Mouse (Mus musculus) limb, embryonic 14.5 days (tissue): ENCODE measurements around the gene Sult1c2. TPM values are rescaled to one million over a fixed set of nuclear protein-coding genes. Genes with fewer than 3 reads are reported as not detected.

ENCODE experiments used
- ATAC-seq: fragments of 200-750 bp; cut with Nextera tagmentation; 2 replicates; pipeline ENCODE4 v1.8.0; 2017; ENCODE audit warnings: low read depth, moderate number of reproducible peaks, moderate TSS enrichment; ENCODE audit not compliant: low FRiP score
- DNase-seq: peaks from one replicate; pipeline ENCODE4 v3.0.0-alpha.2; 2015; ENCODE audit warnings: low spot score
- H3K27ac ChIP-seq: fragments of 300-500 bp; sonication (generic); replicated peaks from 2 replicates; pipeline ENCODE4 v1.5.1; 2014; ENCODE audit warnings: low read depth, mild to moderate bottlenecking, low read length, moderate library complexity, mixed read lengths
- H3K27me3 ChIP-seq: fragments of 300-500 bp; sonication (generic); 2 replicates; pipeline ENCODE4 v1.6.1; 2014; ENCODE audit warnings: low read length, mixed read lengths; ENCODE audit not compliant: control insufficient read depth, insufficient read depth
- H3K36me3 ChIP-seq: fragments of 300-500 bp; sonication (generic); 2 replicates; pipeline ENCODE4 v1.6.1; 2014; ENCODE audit warnings: mild to moderate bottlenecking, low read length, moderate library complexity, mixed read lengths; ENCODE audit not compliant: control insufficient read depth, insufficient read depth
- H3K4me1 ChIP-seq: fragments of 300-500 bp; sonication (generic); 2 replicates; pipeline ENCODE4 v1.6.1; 2014; ENCODE audit warnings: antibody characterized with exemption, low read length, mixed read lengths; ENCODE audit not compliant: control insufficient read depth, insufficient read depth
- H3K4me2 ChIP-seq: fragments of 300-500 bp; sonication (generic); replicated peaks from 2 replicates; pipeline ENCODE4 v1.6.1; 2014; ENCODE audit warnings: low read depth, mild to moderate bottlenecking, low read length, moderate library complexity; ENCODE audit not compliant: severe bottlenecking
- H3K4me3 ChIP-seq: fragments of 300-500 bp; sonication (generic); replicated peaks from 2 replicates; pipeline ENCODE4 v1.5.1; 2014; ENCODE audit warnings: low read length
- H3K9ac ChIP-seq: fragments of 300-500 bp; sonication (generic); 2 replicates; pipeline ENCODE4 v1.6.1; 2014; ENCODE audit warnings: mild to moderate bottlenecking, low read depth, low read length, moderate library complexity; ENCODE audit not compliant: severe bottlenecking
- H3K9me3 ChIP-seq: fragments of 300-500 bp; sonication (generic); 2 replicates; pipeline ENCODE4 v1.6.1; 2016; ENCODE audit warnings: low read length; ENCODE audit not compliant: control insufficient read depth
- POLR2A ChIP-seq: fragments of 200-500 bp; IDR thresholded peaks from 2 replicates; pipeline ENCODE4 v1.8.0; 2012; ENCODE audit warnings: inconsistent platforms, mild to moderate bottlenecking, moderate library complexity, borderline replicate concordance; ENCODE audit not compliant: insufficient read depth, insufficient read length; ENCODE audit errors: extremely low read depth
- whole genome bisulfite sequencing: fragments of 180-500 bp; shearing (Covaris S2); extraction: QIAGEN DNeasy Blood & Tissue Kit; methylation state at CpG from one replicate; pipeline ENCODE4 v1.1.7; 2014; 5-methylcytosine and 5-hydroxymethylcytosine counted together
- polyA plus RNA-seq, 2 experiments: library from polyadenylated mRNA; depleted of rRNA in 1 of 2; stranded (reverse) in 1 of 2; unstranded in 1 of 2; fragments of >200 nt; fragmentation: Nextera tagmentation in 1 of 2; extraction: Ambion mirVana in 1 of 2; gene quantifications; 2 replicates each; pipeline versions ENCODE4 v1.2.1 to v1.2.3; 2012 to 2014

The Sult1c2 gene
- polyA plus RNA-seq, 2 experiments, result not detected

- Histone ChIP-seq H3K36me3 (no peaks in the 10 kb centered on the region), H3K9ac (no peak overlapping the region), H3K4me3 (no peak overlapping the region), H3K4me1 (no peaks in the 10 kb centered on the region), H3K9me3 (no peaks in the 10 kb centered on the region), H3K27me3 (no peaks in the 10 kb centered on the region), H3K27ac (no peak overlapping the region), H3K4me2 (no peak overlapping the region)
- 88% methylated on average over 1 of the region's 1 CpGs for WGBS
- ATAC-seq (no peak), DNase-seq (no peak)
- TF ChIP-seq POLR2A, result no peak
Observed at GRCm38 (mm10) chr17:53783381-53783780, 62.8 kb downstream of the Sult1c2 start.

Other genes with a start within 250 kb of the Sult1c2 start
- 12.1 and 16.0 TPM in 2 replicates for gene Sgo1, start 157.0 kb downstream of the Sult1c2 start, polyA plus RNA-seq (2012; rRNA removed)
- 25.7 and 27.3 TPM in 2 replicates for gene Sgo1, start 157.0 kb downstream of the Sult1c2 start, polyA plus RNA-seq (2014; fragmentation: Nextera tagmentation; extraction: Ambion mirVana)
- gene Sult1c1, start 144.3 kb upstream of the Sult1c2 start, polyA plus RNA-seq (2012; rRNA removed), result not detected in 2 replicates
- not detected in 2 replicates for gene Sult1c1, start 144.3 kb upstream of the Sult1c2 start, polyA plus RNA-seq (2014; fragmentation: Nextera tagmentation; extraction: Ambion mirVana)